Mouse (Mus musculus): ENCODE results near the gene Tmem213. TPM values are rescaled to one million over a fixed set of nuclear protein-coding genes. Genes with fewer than 3 reads are reported as not detected.
A peak's percentile ranks its signal among the peaks of the same experiment; 100 is the strongest.

Gene Tmem213
- total and polyA plus RNA-seq, 3 experiments = not detected

DNA sequence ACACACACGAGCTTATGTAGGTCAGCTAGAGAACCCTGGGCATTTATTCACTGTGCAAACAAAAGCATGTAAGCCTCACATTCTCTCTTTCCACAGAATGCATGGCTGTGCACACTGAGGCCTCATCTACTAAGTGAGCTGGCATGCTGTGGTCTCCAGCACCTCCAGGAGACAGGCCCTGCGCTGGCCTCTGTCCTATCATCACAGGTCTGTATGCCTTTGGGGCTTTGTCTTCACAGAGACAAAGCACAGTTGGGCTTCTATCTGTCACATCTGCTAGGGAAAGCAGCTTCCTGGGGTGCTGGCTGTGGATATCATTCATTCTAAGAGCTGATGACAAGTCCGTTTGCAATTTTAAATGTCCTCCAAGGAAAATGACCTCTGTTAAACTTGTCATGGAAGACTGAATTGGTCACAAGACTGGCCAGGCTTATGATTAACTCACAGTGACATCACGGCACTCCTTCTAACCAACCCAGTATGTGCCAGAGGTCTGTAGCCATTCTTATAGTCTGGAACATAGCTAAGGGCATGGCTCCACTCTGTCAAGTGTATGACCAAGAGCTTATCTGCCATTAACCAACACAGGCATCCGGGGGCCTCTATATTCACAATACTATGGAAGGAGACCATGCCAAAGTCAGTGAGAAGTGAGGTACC lies 36.8 kb upstream of the Tmem213 start:
- H3K9ac ChIP-seq (ENCODE audit: low read depth, low read length) = no peak overlapping the region
- H3K27ac ChIP-seq = no peak overlapping the region
- no peak for DNase-seq
- intact Hi-C loops (cut with DNase I) = no loop called here
- no peaks in the 10 kb centered on the region for H3K4me1 ChIP-seq (ENCODE audit: control insufficient read depth, insufficient read depth, low read length)
- no peak for TF ChIP-seq POLR2A (IDR thresholded peaks at IDR 0.05; ENCODE audit: insufficient read depth, low read depth, low read length)
- TF ChIP-seq CTCF (IDR thresholded peaks at IDR 0.05) = no peak
- no peak for TF ChIP-seq EP300 (IDR thresholded peaks at IDR 0.05; ENCODE audit: insufficient read depth, low read depth, low read length)
- no peaks in the 10 kb centered on the region for H3K27me3 ChIP-seq (ENCODE audit: control insufficient read depth, insufficient read depth, low read length)
- H3K36me3 ChIP-seq (ENCODE audit: control insufficient read depth, insufficient read depth, low read length) = no peaks in the 10 kb centered on the region
- H3K4me3 ChIP-seq = no peak overlapping the region
- WGBS = 51% methylated on average over 5 of the region's 5 CpGs
- H3K79me2 ChIP-seq (replicated peaks; ENCODE audit: control insufficient read depth, insufficient read depth, low read length) = no peaks in the 10 kb centered on the region

DNA sequence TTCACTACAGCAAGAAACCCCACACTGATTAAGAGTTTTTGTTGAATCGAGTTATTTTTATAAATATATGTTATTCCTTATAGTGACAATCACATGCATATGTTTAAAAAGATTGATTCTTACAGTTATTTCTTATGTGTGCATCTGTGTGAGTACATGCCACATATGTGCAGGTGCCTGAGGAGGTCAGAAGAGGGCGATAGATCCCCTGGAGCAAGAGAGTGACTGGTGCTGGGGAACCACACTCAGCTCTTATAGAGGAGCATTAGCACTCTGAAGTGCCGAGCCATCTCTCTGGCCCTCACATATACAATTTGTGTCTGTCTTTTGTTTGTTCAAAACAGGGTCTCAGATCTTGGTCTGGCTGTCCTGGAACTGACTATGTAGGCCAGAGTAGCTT lies 35.5 kb upstream of the Tmem213 start:
- TF ChIP-seq EP300 (IDR thresholded peaks at IDR 0.05; ENCODE audit: insufficient read depth, low read depth, low read length) (no peak), POLR2A (IDR thresholded peaks at IDR 0.05; ENCODE audit: insufficient read depth, low read depth, low read length) (no peak), CTCF (IDR thresholded peaks at IDR 0.05) (no peak)
- Histone ChIP-seq H3K27me3 (ENCODE audit: control insufficient read depth, insufficient read depth, low read length) (no peaks in the 10 kb centered on the region), H3K9ac (ENCODE audit: low read depth, low read length) (no peak overlapping the region), H3K36me3 (ENCODE audit: control insufficient read depth, insufficient read depth, low read length) (no peaks in the 10 kb centered on the region), H3K4me3 (no peak overlapping the region), H3K79me2 (replicated peaks; ENCODE audit: control insufficient read depth, insufficient read depth, low read length) (no peaks in the 10 kb centered on the region), H3K4me1 (ENCODE audit: control insufficient read depth, insufficient read depth, low read length) (no peaks in the 10 kb centered on the region), H3K27ac (no peak overlapping the region)
- WGBS = 91% methylated on average over 3 of the region's 3 CpGs
- intact Hi-C loops (cut with DNase I) = no loop called here
- no peak for DNase-seq

DNA sequence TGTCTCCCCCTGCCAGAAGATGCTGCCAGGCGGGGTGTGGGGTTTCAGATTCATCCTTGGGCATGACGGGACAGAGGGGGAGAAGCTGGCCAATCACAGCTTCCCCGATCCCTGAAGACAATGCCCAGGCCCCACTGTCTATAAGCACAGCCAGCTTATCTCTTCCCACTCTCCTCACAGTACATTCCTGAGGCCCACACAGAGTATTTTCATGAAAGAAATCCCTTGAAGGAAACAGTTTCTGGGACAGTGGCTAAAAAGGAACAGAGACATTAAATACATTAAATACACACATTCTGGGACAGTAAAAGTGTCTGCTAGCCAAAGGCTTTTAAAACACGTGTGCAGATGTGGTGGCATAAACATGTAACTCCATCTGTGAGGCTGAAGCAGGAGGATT lies 28.7 kb upstream of the Tmem213 start:
- Histone ChIP-seq H3K27me3 (ENCODE audit: control insufficient read depth, insufficient read depth, low read length) (no peaks in the 10 kb centered on the region), H3K4me1 (ENCODE audit: control insufficient read depth, insufficient read depth, low read length) (peaks cover 2% of the 10 kb centered on the region; the same call in 1 of the 2 replicates), H3K9ac (ENCODE audit: low read depth, low read length) (no peak overlapping the region), H3K27ac (no peak overlapping the region), H3K79me2 (replicated peaks; ENCODE audit: control insufficient read depth, insufficient read depth, low read length) (no peaks in the 10 kb centered on the region), H3K36me3 (ENCODE audit: control insufficient read depth, insufficient read depth, low read length) (no peaks in the 10 kb centered on the region), H3K4me3 (no peak overlapping the region)
- 57% methylated on average over 4 of the region's 4 CpGs for whole genome bisulfite sequencing
- intact Hi-C loops (cut with DNase I) = no loop called here
- no peak for TF ChIP-seq POLR2A (IDR thresholded peaks at IDR 0.05; ENCODE audit: insufficient read depth, low read depth, low read length)
- TF ChIP-seq CTCF (IDR thresholded peaks at IDR 0.05) = no peak
- no peak for TF ChIP-seq EP300 (IDR thresholded peaks at IDR 0.05; ENCODE audit: insufficient read depth, low read depth, low read length)
- DNase-seq = no peak

- intact Hi-C loops (cut with DNase I) = no loop called here
- WGBS = 60% methylated on average over 11 of the region's 11 CpGs
- TF ChIP-seq CTCF (IDR thresholded peaks at IDR 0.05) (no peak), EP300 (IDR thresholded peaks at IDR 0.05; ENCODE audit: insufficient read depth, low read depth, low read length) (no peak), POLR2A (IDR thresholded peaks at IDR 0.05; ENCODE audit: insufficient read depth, low read depth, low read length) (no peak)
- Histone ChIP-seq H3K27ac (no peak overlapping the region), H3K27me3 (ENCODE audit: control insufficient read depth, insufficient read depth, low read length) (no peaks in the 10 kb centered on the region), H3K36me3 (ENCODE audit: control insufficient read depth, insufficient read depth, low read length) (no peaks in the 10 kb centered on the region), H3K79me2 (replicated peaks; ENCODE audit: control insufficient read depth, insufficient read depth, low read length) (no peaks in the 10 kb centered on the region), H3K4me3 (no peak overlapping the region), H3K9ac (ENCODE audit: low read depth, low read length) (no peak overlapping the region), H3K4me1 (ENCODE audit: control insufficient read depth, insufficient read depth, low read length) (peaks cover 2% of the 10 kb centered on the region; the same call in 1 of the 2 replicates)
- DNase-seq = peak; percentile 24 to 25
These were observed 27.2 kb upstream of the Tmem213 start for GRCm38 (mm10) chr6:38081727-38082341.

DNA sequence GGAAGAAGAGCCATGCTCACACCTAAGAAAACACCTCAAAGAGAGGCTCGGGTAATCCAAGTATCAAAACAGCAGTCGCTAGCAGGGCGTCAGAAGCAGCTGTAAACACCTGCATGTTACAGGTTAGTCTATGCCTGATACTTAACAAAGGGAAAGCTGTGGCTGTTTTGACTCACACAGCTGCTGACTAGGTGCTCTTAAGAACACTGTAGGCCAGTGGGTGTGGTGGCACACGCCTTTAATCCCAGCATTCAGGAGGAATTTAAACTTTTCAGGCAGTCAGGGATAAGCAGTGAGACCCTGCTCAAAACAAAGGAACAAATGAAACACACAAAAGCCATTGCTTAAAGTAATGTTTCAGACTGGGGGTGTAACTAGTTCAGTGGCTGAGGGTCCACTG lies 25.9 kb upstream of the Tmem213 start:
- TF ChIP-seq EP300 (IDR thresholded peaks at IDR 0.05; ENCODE audit: insufficient read depth, low read depth, low read length) (no peak), POLR2A (IDR thresholded peaks at IDR 0.05; ENCODE audit: insufficient read depth, low read depth, low read length) (no peak), CTCF (IDR thresholded peaks at IDR 0.05) (no peak)
- H3K27me3 ChIP-seq (ENCODE audit: control insufficient read depth, insufficient read depth, low read length) = no peaks in the 10 kb centered on the region
- WGBS = 60% methylated on average over 4 of the region's 4 CpGs

More for the DNA sequence above, 25.9 kb upstream of the Tmem213 start:
- Histone ChIP-seq H3K9ac (ENCODE audit: low read depth, low read length) (no peak overlapping the region), H3K79me2 (replicated peaks; ENCODE audit: control insufficient read depth, insufficient read depth, low read length) (no peaks in the 10 kb centered on the region), H3K27ac (no peak overlapping the region), H3K36me3 (ENCODE audit: control insufficient read depth, insufficient read depth, low read length) (no peaks in the 10 kb centered on the region), H3K4me3 (no peak overlapping the region), H3K4me1 (ENCODE audit: control insufficient read depth, insufficient read depth, low read length) (peaks cover 2% of the 10 kb centered on the region; the same call in 1 of the 2 replicates)
- intact Hi-C loops (cut with DNase I) = no loop called here
- DNase-seq = no peak

Measured in heart, adult 2 months (tissue).